Mouse (Mus musculus) midbrain, postnatal 0 days (tissue): ENCODE measurements around the gene Gm11238. TPM values are rescaled to one million over a fixed set of nuclear protein-coding genes. Genes with fewer than 3 reads are reported as not detected.
"Not testable (repeated sequence)": the region's sequence is repeated elsewhere in the genome, so short reads cannot be mapped to it uniquely, and the experiment has no call there.

Source experiments
- ATAC-seq: fragments of 200-750 bp; cut with Nextera tagmentation; 2 replicates; pipeline ENCODE4 v1.8.0; 2017; ENCODE audit warnings: moderate number of reproducible peaks, mild to moderate bottlenecking, moderate TSS enrichment, moderate library complexity; ENCODE audit not compliant: low FRiP score
- DNase-seq: peaks from one replicate; pipeline ENCODE4 v3.0.0-alpha.2; 2015; ENCODE audit warnings: low spot score
- H3K27ac ChIP-seq: fragments of 300-500 bp; sonication (generic); 2 replicates; pipeline ENCODE4 v1.5.1; 2014; ENCODE audit warnings: low read depth, mild to moderate bottlenecking, low read length, mixed read lengths
- H3K27me3 ChIP-seq: fragments of 300-500 bp; sonication (generic); 2 replicates; pipeline ENCODE4 v1.6.1; 2014; ENCODE audit warnings: low read length, control low read depth, mixed read lengths; ENCODE audit not compliant: insufficient read depth
- H3K36me3 ChIP-seq: fragments of 300-500 bp; sonication (generic); 2 replicates; pipeline ENCODE4 v1.6.1; 2014; ENCODE audit warnings: low read length, control low read depth, mixed read lengths; ENCODE audit not compliant: insufficient read depth
- H3K4me1 ChIP-seq: fragments of 300-500 bp; sonication (generic); 2 replicates; pipeline ENCODE4 v1.6.1; 2014; ENCODE audit warnings: mild to moderate bottlenecking, control low read depth, antibody characterized with exemption, low read length, mixed read lengths; ENCODE audit not compliant: insufficient read depth
- H3K4me2 ChIP-seq: fragments of 300-500 bp; sonication (generic); 2 replicates; pipeline ENCODE4 v1.6.1; 2014; ENCODE audit warnings: low read depth, mild to moderate bottlenecking, low read length, mixed read lengths; ENCODE audit not compliant: poor library complexity, severe bottlenecking
- H3K4me3 ChIP-seq: fragments of 300-500 bp; sonication (generic); 2 replicates; pipeline ENCODE4 v1.5.1; 2014; ENCODE audit warnings: low read depth, mild to moderate bottlenecking, low read length, moderate library complexity
- H3K9ac ChIP-seq: fragments of 300-500 bp; sonication (generic); replicated peaks from 2 replicates; pipeline ENCODE4 v1.6.1; 2014; ENCODE audit warnings: mild to moderate bottlenecking, low read length, moderate library complexity, mixed read lengths; ENCODE audit not compliant: poor library complexity, severe bottlenecking
- H3K9me3 ChIP-seq: fragments of 300-500 bp; sonication (generic); 2 replicates; pipeline ENCODE4 v1.6.1; 2016; ENCODE audit warnings: low read length, control low read depth
- CTCF ChIP-seq: IDR thresholded peaks from 2 replicates; pipeline ENCODE4 v1.5.1; 2016; ENCODE audit warnings: antibody characterized with exemption, mild to moderate bottlenecking
- WGBS: fragments of 180-500 bp; shearing (Covaris S2); extraction: QIAGEN DNeasy Blood & Tissue Kit; methylation state at CpG from one replicate; pipeline ENCODE4 v1.1.7; 2014; 5-methylcytosine and 5-hydroxymethylcytosine counted together
- polyA plus RNA-seq: library from polyadenylated mRNA; unstranded; fragments of >200 nt; fragmentation: Nextera tagmentation; extraction: Ambion mirVana; gene quantifications from 2 replicates; pipeline ENCODE4 v1.2.1, GENCODE M21; 2015
- total RNA-seq: library from RNA; depleted of rRNA; stranded (reverse); fragments of >200 nt; gene quantifications from 2 replicates; pipeline ENCODE4 v1.2.3, GENCODE M21; 2014; rRNA removed

Gene Gm11238
- total RNA-seq (not detected in 2 replicates), polyA plus RNA-seq (not detected in 2 replicates)

DNA sequence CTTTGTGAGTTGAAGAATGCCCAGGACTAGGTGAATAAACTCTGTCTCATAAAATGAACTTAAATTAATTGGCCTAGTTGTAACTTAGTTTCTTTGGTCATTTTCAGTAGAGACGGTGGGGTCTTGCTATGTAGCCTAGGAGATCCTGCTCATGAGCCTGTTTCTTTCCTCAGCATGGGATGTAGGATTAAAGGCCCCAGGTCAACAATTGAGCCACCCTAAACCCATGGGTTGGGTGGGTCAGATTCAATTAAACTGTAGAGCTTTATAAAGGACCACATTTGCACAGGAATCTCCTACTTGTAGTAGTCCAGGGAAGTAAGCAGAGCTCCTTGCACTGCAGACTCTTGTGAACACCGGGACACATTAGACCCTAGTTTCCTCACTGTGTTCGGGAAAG is at the start of gene Gm11238:
TSS of gene Gm11238 (plus strand) at position 301 of the 400 bp plus-strand sequence.
- not testable (repeated sequence) for DNase-seq, H3K27ac ChIP-seq, H3K27me3 ChIP-seq, H3K36me3 ChIP-seq, H3K9ac ChIP-seq, ATAC-seq, H3K4me3 ChIP-seq, H3K4me1 ChIP-seq, H3K4me2 ChIP-seq, H3K9me3 ChIP-seq
- WGBS: no CpG with 5 or more reads among the region's 3 CpGs

DNA sequence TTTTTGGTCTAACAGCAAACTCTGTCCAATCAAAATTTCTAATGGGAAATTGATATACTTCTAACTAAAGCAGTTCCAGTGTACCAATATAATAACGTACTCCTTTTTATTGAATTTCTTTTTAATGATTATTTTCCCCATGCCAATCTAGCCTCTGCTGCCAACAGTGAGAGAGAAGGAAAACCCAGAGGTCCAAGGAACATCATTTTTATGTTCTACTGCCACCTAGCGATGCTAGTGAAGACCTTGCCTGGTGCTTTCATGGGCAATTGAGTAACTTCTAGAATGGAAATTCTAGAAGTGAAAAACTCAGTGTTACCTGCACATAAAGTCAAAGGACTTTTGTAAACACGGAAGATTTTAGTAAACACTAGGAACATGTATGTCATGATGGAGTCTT is 8.4 kb upstream of the Gm11238 start:
- Histone ChIP-seq H3K27me3 (no peaks in the 10 kb centered on the region), H3K9me3 (no peaks in the 10 kb centered on the region), H3K4me2 (no peak overlapping the region), H3K4me1 (no peaks in the 10 kb centered on the region), H3K9ac (no peak overlapping the region), H3K4me3 (no peak overlapping the region), H3K27ac (no peak overlapping the region), H3K36me3 (no peaks in the 10 kb centered on the region)
- ATAC-seq (no peak; the same call in 1 of the 2 replicates), DNase-seq (peak; percentile 95)
- peak; percentile 91 for TF ChIP-seq CTCF
- WGBS: 7% methylated on average over 3 of the region's 3 CpGs

DNA sequence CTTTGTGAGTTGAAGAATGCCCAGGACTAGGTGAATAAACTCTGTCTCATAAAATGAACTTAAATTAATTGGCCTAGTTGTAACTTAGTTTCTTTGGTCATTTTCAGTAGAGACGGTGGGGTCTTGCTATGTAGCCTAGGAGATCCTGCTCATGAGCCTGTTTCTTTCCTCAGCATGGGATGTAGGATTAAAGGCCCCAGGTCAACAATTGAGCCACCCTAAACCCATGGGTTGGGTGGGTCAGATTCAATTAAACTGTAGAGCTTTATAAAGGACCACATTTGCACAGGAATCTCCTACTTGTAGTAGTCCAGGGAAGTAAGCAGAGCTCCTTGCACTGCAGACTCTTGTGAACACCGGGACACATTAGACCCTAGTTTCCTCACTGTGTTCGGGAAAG is 15.0 kb downstream of the Gm11238 start, which contains the start of gene Gm11237:
TSS of gene Gm11237 (plus strand) at position 301 of the 400 bp plus-strand sequence.
- not testable (repeated sequence) for H3K27me3 ChIP-seq, H3K4me3 ChIP-seq, H3K36me3 ChIP-seq, H3K4me1 ChIP-seq, ATAC-seq, H3K4me2 ChIP-seq, DNase-seq, H3K27ac ChIP-seq, H3K9me3 ChIP-seq, H3K9ac ChIP-seq
- no CpG with 5 or more reads among the region's 3 CpGs for WGBS

DNA sequence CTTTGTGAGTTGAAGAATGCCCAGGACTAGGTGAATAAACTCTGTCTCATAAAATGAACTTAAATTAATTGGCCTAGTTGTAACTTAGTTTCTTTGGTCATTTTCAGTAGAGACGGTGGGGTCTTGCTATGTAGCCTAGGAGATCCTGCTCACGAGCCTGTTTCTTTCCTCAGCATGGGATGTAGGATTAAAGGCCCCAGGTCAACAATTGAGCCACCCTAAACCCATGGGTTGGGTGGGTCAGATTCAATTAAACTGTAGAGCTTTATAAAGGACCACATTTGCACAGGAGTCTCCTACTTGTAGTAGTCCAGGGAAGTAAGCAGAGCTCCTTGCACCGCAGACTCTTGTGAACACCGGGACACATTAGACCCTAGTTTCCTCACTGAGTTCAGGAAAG is 30.1 kb downstream of the Gm11238 start, which contains the start of gene Gm11236:
TSS of gene Gm11236 (plus strand) at position 301 of the 400 bp plus-strand sequence.
- H3K9me3 ChIP-seq, H3K27ac ChIP-seq, H3K36me3 ChIP-seq, H3K9ac ChIP-seq, ATAC-seq, DNase-seq, H3K4me1 ChIP-seq, H3K4me3 ChIP-seq, H3K27me3 ChIP-seq, H3K4me2 ChIP-seq: not testable (repeated sequence)
- no CpG with 5 or more reads among the region's 4 CpGs for WGBS

DNA sequence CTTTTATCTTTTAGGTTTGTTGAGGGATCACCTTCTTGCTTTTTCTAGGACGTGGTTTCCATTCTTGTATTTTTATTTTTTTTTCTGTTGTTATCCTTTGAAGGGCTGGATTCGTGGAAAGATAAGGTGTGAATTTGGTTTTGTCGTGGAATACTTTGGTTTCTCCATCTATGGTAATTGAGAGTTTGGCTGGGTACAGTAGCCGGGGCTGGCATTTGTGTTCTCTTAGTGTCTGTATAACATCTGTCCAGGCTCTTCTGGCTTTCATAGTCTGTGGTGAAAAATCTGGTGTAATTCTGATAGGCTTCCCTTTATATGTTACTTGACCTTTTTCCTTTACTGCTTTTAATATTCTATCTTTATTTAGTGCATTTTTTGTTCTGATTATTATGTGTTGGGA is 54.2 kb downstream of the Gm11238 start:
- not testable (repeated sequence) for H3K4me2 ChIP-seq, H3K27ac ChIP-seq, H3K27me3 ChIP-seq, H3K36me3 ChIP-seq, ATAC-seq, H3K9ac ChIP-seq, H3K4me3 ChIP-seq, DNase-seq, H3K9me3 ChIP-seq, H3K4me1 ChIP-seq
- 90% methylated on average over 4 of the region's 4 CpGs for WGBS

DNA sequence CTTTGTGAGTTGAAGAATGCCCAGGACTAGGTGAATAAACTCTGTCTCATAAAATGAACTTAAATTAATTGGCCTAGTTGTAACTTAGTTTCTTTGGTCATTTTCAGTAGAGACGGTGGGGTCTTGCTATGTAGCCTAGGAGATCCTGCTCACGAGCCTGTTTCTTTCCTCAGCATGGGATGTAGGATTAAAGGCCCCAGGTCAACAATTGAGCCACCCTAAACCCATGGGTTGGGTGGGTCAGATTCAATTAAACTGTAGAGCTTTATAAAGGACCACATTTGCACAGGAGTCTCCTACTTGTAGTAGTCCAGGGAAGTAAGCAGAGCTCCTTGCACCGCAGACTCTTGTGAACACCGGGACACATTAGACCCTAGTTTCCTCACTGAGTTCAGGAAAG is 60.4 kb downstream of the Gm11238 start, which contains the start of gene Gm11239:
TSS of gene Gm11239 (plus strand) at position 301 of the 400 bp plus-strand sequence.
- H3K27me3 ChIP-seq: not testable (repeated sequence)

DNA sequence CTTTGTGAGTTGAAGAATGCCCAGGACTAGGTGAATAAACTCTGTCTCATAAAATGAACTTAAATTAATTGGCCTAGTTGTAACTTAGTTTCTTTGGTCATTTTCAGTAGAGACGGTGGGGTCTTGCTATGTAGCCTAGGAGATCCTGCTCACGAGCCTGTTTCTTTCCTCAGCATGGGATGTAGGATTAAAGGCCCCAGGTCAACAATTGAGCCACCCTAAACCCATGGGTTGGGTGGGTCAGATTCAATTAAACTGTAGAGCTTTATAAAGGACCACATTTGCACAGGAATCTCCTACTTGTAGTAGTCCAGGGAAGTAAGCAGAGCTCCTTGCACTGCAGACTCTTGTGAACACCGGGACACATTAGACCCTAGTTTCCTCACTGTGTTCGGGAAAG is 75.5 kb downstream of the Gm11238 start, which contains the start of gene Gm428:
TSS of gene Gm428 (plus strand) at position 301 of the 400 bp plus-strand sequence.
- not testable (repeated sequence) for DNase-seq, H3K27me3 ChIP-seq, H3K4me1 ChIP-seq, H3K9ac ChIP-seq, H3K9me3 ChIP-seq, H3K4me2 ChIP-seq, H3K36me3 ChIP-seq, ATAC-seq, H3K27ac ChIP-seq, H3K4me3 ChIP-seq
- no CpG with 5 or more reads among the region's 4 CpGs for WGBS

More for the DNA sequence above, 60.4 kb downstream of the Gm11238 start, which contains the start of gene Gm11239:
- not testable (repeated sequence) for H3K9ac ChIP-seq, H3K4me3 ChIP-seq, H3K27ac ChIP-seq, ATAC-seq, H3K9me3 ChIP-seq, DNase-seq, H3K4me2 ChIP-seq, H3K4me1 ChIP-seq, H3K36me3 ChIP-seq
- WGBS: no CpG with 5 or more reads among the region's 4 CpGs
